Mouse (Mus musculus) heart, postnatal 14 days (tissue): ENCODE measurements around the gene Hnrnpl. TPM values are rescaled to one million over a fixed set of nuclear protein-coding genes. Genes with fewer than 3 reads are reported as not detected.
A peak's percentile ranks its signal among the peaks of the same experiment; 100 is the strongest.

Experiments used
- DNase-seq, 2 experiments: peaks; one replicate each; pipeline ENCODE4 v3.0.0; 2021 to 2022
- intact Hi-C: fragments of 180-260 bp; cut with DNase I; formaldehyde crosslinking; loops from one replicate; pipeline ENCODE4 v1.15.1; 2025
- total RNA-seq, 2 experiments: library from RNA; stranded (reverse); gene quantifications; 2 replicates each; pipeline ENCODE4 v1.2.3; 2021

The Hnrnpl gene
- total RNA-seq, 2 experiments from 2014 or later, result 314 to 317 TPM

DNA sequence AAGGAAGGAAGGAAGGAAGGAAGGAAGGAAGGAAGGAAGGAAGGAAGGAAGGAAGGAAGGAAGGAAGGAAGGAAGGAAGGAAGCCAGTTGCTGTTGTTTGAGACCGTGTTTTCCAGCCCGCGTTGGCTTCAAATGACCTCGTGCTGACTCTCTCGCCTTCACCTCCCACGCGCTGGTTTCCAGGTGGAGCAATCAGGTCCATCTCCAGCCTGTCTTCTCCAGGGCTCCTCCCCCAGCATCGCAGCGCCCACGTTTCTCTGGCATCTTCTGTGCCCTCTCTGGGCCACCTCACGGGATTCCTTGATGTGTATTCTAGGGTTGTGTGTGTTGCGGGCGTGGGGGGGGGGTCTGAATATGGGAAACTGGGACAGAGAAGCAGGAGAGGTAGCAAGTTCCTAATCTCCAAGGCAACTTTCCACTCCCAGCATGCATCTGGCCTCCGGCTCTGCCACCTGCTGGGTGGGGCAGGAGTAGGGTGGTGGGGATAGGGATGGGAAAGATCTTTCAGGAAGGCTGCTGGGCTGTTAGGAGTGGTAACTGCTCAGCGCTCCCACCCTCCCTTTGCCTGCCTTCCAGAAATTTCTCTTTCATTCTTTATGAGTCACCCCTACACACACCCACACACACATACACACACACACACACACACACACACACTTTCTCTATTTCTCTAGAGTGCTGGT, 54.6 kb downstream of the Hnrnpl start:
- DNase-seq, result no peak
- intact Hi-C loops, result loop anchor here (10.0 kb wide), 1 partner anchor 172 kb away; no protein-coding TSS in a partner anchor

DNA sequence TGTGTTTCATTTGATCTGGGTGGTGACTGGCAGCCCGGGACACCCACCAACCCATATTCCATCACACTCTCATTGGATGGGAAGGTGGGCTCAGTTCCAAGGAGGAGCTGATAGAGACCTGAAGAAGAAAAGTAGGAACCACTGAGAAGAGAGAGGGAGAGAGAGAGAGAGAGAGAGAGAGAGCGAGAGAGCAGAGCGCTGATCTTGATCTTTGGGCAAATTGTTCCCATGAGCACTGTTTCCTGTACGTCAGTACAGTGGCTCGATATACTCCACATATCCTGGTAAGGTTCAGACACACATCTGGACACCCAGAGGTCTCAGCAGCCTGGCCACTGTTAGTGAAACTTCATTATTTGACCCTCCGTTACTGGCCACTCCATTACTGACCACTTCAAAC, 55.2 kb downstream of the Hnrnpl start, which contains the start of gene Lgals7:
Gene Lgals7 (plus strand): TSS at position 314 of the 400 bp plus-strand sequence.
- intact Hi-C loops, result loop anchor here (10.0 kb wide), 1 partner anchor 171 kb away; no protein-coding TSS in a partner anchor
- DNase-seq, result no peak

- no peak for DNase-seq
- intact Hi-C loops, result loop anchor here (10.0 kb wide), 1 partner anchor 170 kb away; no protein-coding TSS in a partner anchor
Observed at GRCm38 (mm10) chr7:28864288-28864750, 56.0 kb downstream of the Hnrnpl start.

- intact Hi-C loops, result loop anchor here (2.0 to 10.0 kb wide), 3 partner anchors 39 to 169 kb away; no protein-coding TSS in a partner anchor
- peak; percentile 81 to 83 for DNase-seq
Observed at GRCm38 (mm10) chr7:28865481-28866300, 57.4 kb downstream of the Hnrnpl start.

- DNase-seq, result no peak
- intact Hi-C loops, result loop anchor here (1.0 to 10.0 kb wide), 4 partner anchors 40 to 168 kb away; no protein-coding TSS in a partner anchor
Observed at GRCm38 (mm10) chr7:28866769-28867507, 58.6 kb downstream of the Hnrnpl start.

GRCm38 (mm10) chr7:28867508-28868340, 59.4 kb downstream of the Hnrnpl start:
- intact Hi-C loops, result loop anchor here (1.0 to 10.0 kb wide), 4 partner anchors 41 to 167 kb away; no protein-coding TSS in a partner anchor
- DNase-seq, result peak; percentile 79 to 86

DNA sequence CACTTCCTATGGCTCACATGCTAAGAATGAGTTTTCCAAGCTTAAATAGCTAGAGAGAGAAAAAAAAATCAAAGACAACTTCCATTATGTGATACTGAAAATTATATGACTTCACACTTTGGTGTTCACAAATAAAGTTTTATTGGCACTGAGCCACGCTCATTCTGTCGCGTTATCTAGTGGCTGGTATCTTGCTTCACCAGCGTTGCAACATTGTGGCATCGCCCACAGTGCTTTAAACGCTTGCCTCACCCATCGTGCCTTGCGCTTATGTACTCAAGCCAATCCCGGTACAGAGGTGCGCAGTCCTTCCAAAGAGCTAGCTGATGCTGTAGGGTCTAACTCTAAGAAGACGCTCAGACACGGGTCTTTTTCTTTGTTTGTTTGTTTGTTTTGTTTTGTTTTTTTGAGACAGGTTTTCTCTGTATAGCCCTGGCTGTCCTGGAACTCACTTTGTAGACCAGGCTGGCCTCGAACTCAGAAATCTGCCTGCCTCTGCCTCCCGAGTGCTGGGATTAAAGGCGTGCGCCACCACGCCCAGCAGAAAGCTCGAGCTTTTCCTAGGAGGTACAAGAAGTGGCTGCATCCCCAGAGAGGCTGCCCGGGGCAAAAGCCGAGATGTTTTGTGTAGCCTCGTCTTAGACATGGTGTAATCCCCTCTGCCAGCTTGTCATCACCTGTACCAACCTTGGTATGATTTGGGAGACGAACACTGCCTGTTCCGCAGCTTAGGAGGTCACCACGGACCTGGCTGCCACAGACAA, 62.7 kb downstream of the Hnrnpl start:
- intact Hi-C loops, result no loop called here

More for the DNA sequence above, 62.7 kb downstream of the Hnrnpl start:
- DNase-seq, result no peak

Other genes starting within 250 kb of the Hnrnpl start
- gene Samd4b, start 210.4 kb upstream of the Hnrnpl start, total RNA-seq, result 10 to 100 TPM; 32.1 to 32.4 TPM
- gene Pak4, start 210.4 kb upstream of the Hnrnpl start, total RNA-seq, result 1 to 10 TPM; 8.5 to 9.9 TPM
- gene Acp7, start 177.2 kb upstream of the Hnrnpl start, total RNA-seq, result not detected
- under 1 TPM; 0.17 to 0.62 TPM for gene Fbxo27, start 115.7 kb upstream of the Hnrnpl start, total RNA-seq
- gene Fbxo17, start 91.7 kb upstream of the Hnrnpl start, total RNA-seq, result under 1 TPM; 0.44 to 0.74 TPM
- 10 to 100 TPM; 55.6 to 55.9 TPM for gene Mrps12, start 66.7 kb upstream of the Hnrnpl start, total RNA-seq
- 10 to 100 TPM; 14.1 to 16.3 TPM for gene Sars2, start 66.5 kb upstream of the Hnrnpl start, total RNA-seq
- gene Ccer2, start 52.4 kb upstream of the Hnrnpl start, total RNA-seq, result not detected
- 10 to 100 TPM; 71.6 to 75.1 TPM for gene Sirt2, start 41.8 kb upstream of the Hnrnpl start, total RNA-seq
- 10 to 100 TPM; 15.9 to 18.0 TPM for gene Nfkbib, start 41.0 kb upstream of the Hnrnpl start, total RNA-seq
- 1 to 10 TPM; 2.2 to 4.0 TPM for gene Rinl, start 19.6 kb upstream of the Hnrnpl start, total RNA-seq
- 1,000 to 10,000 TPM; 1,375 to 1,408 TPM for gene Ech1, start 16.7 kb downstream of the Hnrnpl start, total RNA-seq
- gene Lgals4, start 25.3 kb downstream of the Hnrnpl start, total RNA-seq, result 10 to 100 TPM; 38.7 to 51.1 TPM
- 1 to 10 TPM; 3.2 to 3.6 TPM for gene Lgals7, start 55.3 kb downstream of the Hnrnpl start, total RNA-seq
- gene Capn12, start 72.9 kb downstream of the Hnrnpl start, total RNA-seq, result under 1 TPM; 0.27 to 0.36 TPM
- gene Actn4, start 153.8 kb downstream of the Hnrnpl start, total RNA-seq, result 100 to 1,000 TPM; 110 to 127 TPM
- gene Eif3k, start 173.3 kb downstream of the Hnrnpl start, total RNA-seq, result 100 to 1,000 TPM; 157 to 159 TPM
- gene Map4k1, start 173.5 kb downstream of the Hnrnpl start, total RNA-seq, result 1 to 10 TPM in 1 of 2 experiments, under 1 TPM in 1; 0.96 to 2.4 TPM